Mouse (Mus musculus): ENCODE data around the gene Tmem131l. TPM values are rescaled to one million over a fixed set of nuclear protein-coding genes. Genes with fewer than 3 reads are reported as not detected.
A peak's percentile ranks its signal among the peaks of the same experiment; 100 is the strongest.

Gene Tmem131l
- polyA plus RNA-seq, 1 experiment from 2014 or later = 26.1 TPM

- Histone ChIP-seq H3K27ac (no peak overlapping the region), H3K36me3 (no peaks in the 10 kb centered on the region), H3K4me1 (replicated peaks) (peaks cover 14% of the 10 kb centered on the region), H3K4me2 (replicated peaks) (no peak overlapping the region), H3K4me3 (replicated peaks) (no peak overlapping the region), H3K9ac (no peak overlapping the region), H3K27me3 (replicated peaks) (no peaks in the 10 kb centered on the region), H3K9me3 (no peaks in the 10 kb centered on the region)
- ATAC-seq = no peak
- WGBS = 61% methylated on average over 5 of the region's 5 CpGs
Observed at GRCm38 (mm10) chr3:83997563-83997962, 42.4 kb downstream of the Tmem131l start.

- no peak for ATAC-seq
- Histone ChIP-seq H3K4me3 (replicated peaks) (no peak overlapping the region), H3K36me3 (no peaks in the 10 kb centered on the region), H3K9ac (no peak overlapping the region), H3K9me3 (no peaks in the 10 kb centered on the region), H3K27ac (no peak overlapping the region), H3K27me3 (replicated peaks) (no peaks in the 10 kb centered on the region), H3K4me2 (replicated peaks) (no peak overlapping the region), H3K4me1 (replicated peaks) (peaks cover 14% of the 10 kb centered on the region)
- 75% methylated on average over 3 of the region's 3 CpGs for WGBS
Observed at GRCm38 (mm10) chr3:83997036-83997435, 42.9 kb downstream of the Tmem131l start.

- no peak overlapping the region for H3K4me3 ChIP-seq (replicated peaks)
- H3K4me1 ChIP-seq (replicated peaks) = peaks cover 14% of the 10 kb centered on the region
- ATAC-seq = no peak
- no peak overlapping the region for H3K27ac ChIP-seq
- H3K27me3 ChIP-seq (replicated peaks) = no peaks in the 10 kb centered on the region
- H3K9ac ChIP-seq = no peak overlapping the region
- H3K36me3 ChIP-seq = no peaks in the 10 kb centered on the region
- no peak overlapping the region for H3K4me2 ChIP-seq (replicated peaks)
- whole genome bisulfite sequencing = 85% methylated on average over 6 of the region's 6 CpGs
- H3K9me3 ChIP-seq = no peaks in the 10 kb centered on the region
Observed at GRCm38 (mm10) chr3:83996086-83996485, 43.9 kb downstream of the Tmem131l start.

- no peaks in the 10 kb centered on the region for H3K36me3 ChIP-seq
- H3K4me1 ChIP-seq (replicated peaks) = peaks cover 14% of the 10 kb centered on the region
- ATAC-seq = no peak
- 69% methylated on average over 9 of the region's 9 CpGs for WGBS
- H3K4me3 ChIP-seq (replicated peaks) = no peak overlapping the region
- H3K4me2 ChIP-seq (replicated peaks) = no peak overlapping the region
- no peaks in the 10 kb centered on the region for H3K27me3 ChIP-seq (replicated peaks)
- no peaks in the 10 kb centered on the region for H3K9me3 ChIP-seq
- no peak overlapping the region for H3K27ac ChIP-seq
- H3K9ac ChIP-seq = no peak overlapping the region
Observed at GRCm38 (mm10) chr3:83995254-83995830, 44.6 kb downstream of the Tmem131l start.

GRCm38 (mm10) chr3:83994217-83994839 is 45.6 kb downstream of the Tmem131l start:
- Histone ChIP-seq H3K9ac (no peak overlapping the region), H3K9me3 (no peaks in the 10 kb centered on the region), H3K36me3 (no peaks in the 10 kb centered on the region), H3K4me1 (replicated peaks) (peaks cover 16% of the 10 kb centered on the region), H3K4me2 (replicated peaks) (no peak overlapping the region), H3K27me3 (replicated peaks) (no peaks in the 10 kb centered on the region), H3K27ac (no peak overlapping the region), H3K4me3 (replicated peaks) (no peak overlapping the region)
- 35% methylated on average over 8 of the region's 8 CpGs for WGBS
- ATAC-seq = peak; percentile 42; the same call in 1 of the 2 replicates

- Histone ChIP-seq H3K36me3 (no peaks in the 10 kb centered on the region), H3K9me3 (no peaks in the 10 kb centered on the region), H3K4me2 (replicated peaks) (no peak overlapping the region), H3K4me3 (replicated peaks) (no peak overlapping the region), H3K27me3 (replicated peaks) (no peaks in the 10 kb centered on the region), H3K27ac (no peak overlapping the region), H3K4me1 (replicated peaks) (peaks cover 25% of the 10 kb centered on the region), H3K9ac (no peak overlapping the region)
- WGBS = 75% methylated on average over 8 of the region's 8 CpGs
- ATAC-seq = no peak
Observed at GRCm38 (mm10) chr3:83993089-83993516, 46.9 kb downstream of the Tmem131l start.

GRCm38 (mm10) chr3:83991691-83992524 is 48.1 kb downstream of the Tmem131l start:
- no peaks in the 10 kb centered on the region for H3K36me3 ChIP-seq
- H3K9me3 ChIP-seq = no peaks in the 10 kb centered on the region
- peaks cover 28% of the 10 kb centered on the region for H3K4me1 ChIP-seq (replicated peaks)
- no peak overlapping the region for H3K9ac ChIP-seq
- no peaks in the 10 kb centered on the region for H3K27me3 ChIP-seq (replicated peaks)
- H3K27ac ChIP-seq = no peak overlapping the region
- 88% methylated on average over 8 of the region's 8 CpGs for WGBS
- H3K4me3 ChIP-seq (replicated peaks) = no peak overlapping the region
- H3K4me2 ChIP-seq (replicated peaks) = no peak overlapping the region
- ATAC-seq = no peak

GRCm38 (mm10) chr3:83988214-83988613 is 51.8 kb downstream of the Tmem131l start:
- Histone ChIP-seq H3K9ac (no peak overlapping the region), H3K36me3 (no peaks in the 10 kb centered on the region), H3K9me3 (no peaks in the 10 kb centered on the region), H3K4me2 (replicated peaks) (no peak overlapping the region), H3K4me3 (replicated peaks) (no peak overlapping the region), H3K4me1 (replicated peaks) (peaks cover 25% of the 10 kb centered on the region), H3K27me3 (replicated peaks) (no peaks in the 10 kb centered on the region), H3K27ac (no peak overlapping the region)
- no peak for ATAC-seq
- 35% methylated on average over 4 of the region's 4 CpGs for whole genome bisulfite sequencing

- Histone ChIP-seq H3K9ac (no peak overlapping the region), H3K27ac (no peak overlapping the region), H3K9me3 (no peaks in the 10 kb centered on the region), H3K36me3 (no peaks in the 10 kb centered on the region), H3K4me1 (replicated peaks) (peaks cover 22% of the 10 kb centered on the region), H3K27me3 (replicated peaks) (no peaks in the 10 kb centered on the region), H3K4me2 (replicated peaks) (no peak overlapping the region), H3K4me3 (replicated peaks) (no peak overlapping the region)
- ATAC-seq = no peak
- 71% methylated on average over 8 of the region's 8 CpGs for WGBS
Observed at GRCm38 (mm10) chr3:83987533-83988112, 52.4 kb downstream of the Tmem131l start.

GRCm38 (mm10) chr3:83986740-83987139 is 53.2 kb downstream of the Tmem131l start:
- 62% methylated on average over 3 of the region's 3 CpGs for WGBS
- H3K9ac ChIP-seq = no peak overlapping the region
- no peak overlapping the region for H3K27ac ChIP-seq
- H3K27me3 ChIP-seq (replicated peaks) = no peaks in the 10 kb centered on the region
- H3K9me3 ChIP-seq = no peaks in the 10 kb centered on the region
- H3K36me3 ChIP-seq = no peaks in the 10 kb centered on the region
- no peak overlapping the region for H3K4me2 ChIP-seq (replicated peaks)
- peaks cover 22% of the 10 kb centered on the region for H3K4me1 ChIP-seq (replicated peaks)
- no peak for ATAC-seq
- H3K4me3 ChIP-seq (replicated peaks) = no peak overlapping the region

GRCm38 (mm10) chr3:83985426-83985825 is 54.5 kb downstream of the Tmem131l start:
- Histone ChIP-seq H3K4me2 (replicated peaks) (no peak overlapping the region), H3K27me3 (replicated peaks) (no peaks in the 10 kb centered on the region), H3K4me1 (replicated peaks) (peaks cover 23% of the 10 kb centered on the region), H3K27ac (no peak overlapping the region), H3K9ac (no peak overlapping the region), H3K36me3 (no peaks in the 10 kb centered on the region), H3K4me3 (replicated peaks) (no peak overlapping the region), H3K9me3 (no peaks in the 10 kb centered on the region)
- 60% methylated on average over 6 of the region's 6 CpGs for WGBS
- no peak for ATAC-seq

- 59% methylated on average over 4 of the region's 4 CpGs for WGBS
- H3K4me2 ChIP-seq (replicated peaks) = no peak overlapping the region
- ATAC-seq = peak; percentile 53; the same call in 1 of the 2 replicates
- no peaks in the 10 kb centered on the region for H3K27me3 ChIP-seq (replicated peaks)
- H3K9ac ChIP-seq = no peak overlapping the region
- no peak overlapping the region for H3K4me3 ChIP-seq (replicated peaks)
- H3K36me3 ChIP-seq = no peaks in the 10 kb centered on the region
- no peaks in the 10 kb centered on the region for H3K9me3 ChIP-seq
- H3K27ac ChIP-seq = no peak overlapping the region
- peaks cover 27% of the 10 kb centered on the region for H3K4me1 ChIP-seq (replicated peaks)
Observed at GRCm38 (mm10) chr3:83984379-83984778, 55.6 kb downstream of the Tmem131l start.

Data from intestine, embryonic 15.5 days (tissue).